Mouse (Mus musculus) heart, postnatal 0 days (tissue): Measurements from ENCODE around the gene Cnfn. TPM values are rescaled to one million over a fixed set of nuclear protein-coding genes. Genes with fewer than 3 reads are reported as not detected.
A peak's percentile ranks its signal among the peaks of the same experiment; 100 is the strongest.

Source experiments
- ATAC-seq: fragments of 200-750 bp; cut with Nextera tagmentation; 2 replicates; pipeline ENCODE4 v1.8.0; 2017; ENCODE audit warnings: low read depth, moderate number of reproducible peaks, moderate library complexity; ENCODE audit not compliant: insufficient read depth
- DNase-seq: peaks from one replicate; pipeline ENCODE4 v3.0.0-alpha.2; 2016; ENCODE audit warnings: low spot score
- H3K27ac ChIP-seq: fragments of 300-500 bp; sonication (generic); 2 replicates; pipeline ENCODE4 v1.5.1; 2014; ENCODE audit warnings: low read depth, mild to moderate bottlenecking
- H3K27me3 ChIP-seq: fragments of 300-500 bp; sonication (generic); 2 replicates; pipeline ENCODE4 v1.6.1; 2014; ENCODE audit warnings: low read length, mixed read lengths; ENCODE audit not compliant: control insufficient read depth, insufficient read depth
- H3K36me3 ChIP-seq: fragments of 300-500 bp; sonication (generic); replicated peaks from 2 replicates; pipeline ENCODE4 v1.6.1; 2014; ENCODE audit warnings: low read length, mixed read lengths; ENCODE audit not compliant: control insufficient read depth, insufficient read depth
- H3K4me1 ChIP-seq: fragments of 300-500 bp; sonication (generic); 2 replicates; pipeline ENCODE4 v1.6.1; 2014; ENCODE audit warnings: antibody characterized with exemption; ENCODE audit not compliant: control insufficient read depth, insufficient read depth
- H3K4me2 ChIP-seq: fragments of 300-500 bp; sonication (generic); 2 replicates; pipeline ENCODE4 v1.6.1; 2014; ENCODE audit warnings: low read depth, mild to moderate bottlenecking, low read length, moderate library complexity
- H3K4me3 ChIP-seq: fragments of 300-500 bp; sonication (generic); 2 replicates; pipeline ENCODE4 v1.5.1; 2014; ENCODE audit warnings: low read depth, low read length
- H3K9ac ChIP-seq: fragments of 300-500 bp; sonication (generic); replicated peaks from 2 replicates; pipeline ENCODE4 v1.6.1; 2014; ENCODE audit warnings: low read depth, low read length, mixed read lengths
- H3K9me3 ChIP-seq: fragments of 300-500 bp; sonication (generic); replicated peaks from 2 replicates; pipeline ENCODE4 v1.6.1; 2016; ENCODE audit warnings: low read length; ENCODE audit not compliant: control insufficient read depth
- CTCF ChIP-seq: IDR thresholded peaks from 2 replicates; pipeline ENCODE4 v1.5.1; 2016; ENCODE audit warnings: antibody characterized with exemption, control low read depth, low read depth
- EP300 ChIP-seq: IDR thresholded peaks from 2 replicates; pipeline ENCODE4 v1.6.1; 2016; ENCODE audit warnings: antibody characterized with exemption, low read depth
- WGBS: fragments of 180-500 bp; shearing (Covaris S2); extraction: QIAGEN DNeasy Blood & Tissue Kit; methylation state at CpG from one replicate; pipeline ENCODE4 v1.1.7; 2014; 5-methylcytosine and 5-hydroxymethylcytosine counted together
- polyA plus RNA-seq: library from polyadenylated mRNA; unstranded; fragments of >200 nt; fragmentation: Nextera tagmentation; extraction: Ambion mirVana; gene quantifications from 2 replicates; pipeline ENCODE4 v1.2.1, GENCODE M21; 2015
- total RNA-seq: library from RNA; depleted of rRNA; stranded (reverse); fragments of >200 nt; gene quantifications from 2 replicates; pipeline ENCODE4 v1.2.3, GENCODE M21; 2014; ENCODE audit warnings: low replicate concordance

Cnfn gene
- total and polyA plus RNA-seq, 2 experiments from 2014 or later, result not detected

DNA sequence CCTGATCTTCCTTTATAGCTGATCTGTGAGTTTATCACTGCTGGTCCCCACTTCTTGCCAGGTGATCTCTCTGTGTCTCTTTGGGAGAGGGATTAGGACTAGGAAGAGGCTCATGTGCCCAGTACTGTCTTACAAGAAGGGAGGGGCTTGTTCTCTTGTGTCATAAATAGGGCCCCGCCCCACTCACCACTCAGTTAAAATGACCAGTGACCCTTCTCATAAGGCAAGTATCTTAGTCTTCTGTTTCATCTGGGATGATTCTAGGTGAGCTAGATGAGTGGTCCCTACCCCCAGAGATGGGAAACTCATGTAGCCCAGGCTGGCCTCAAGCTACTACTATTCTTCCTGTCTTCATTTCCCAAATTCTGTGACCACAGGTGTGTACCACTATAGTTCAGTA lies 29.1 kb upstream of the Cnfn start, which contains the start of gene Lipe:
TSS of gene Lipe (minus strand) at position 101 of the 400 bp plus-strand sequence.
- Histone ChIP-seq H3K36me3 (no peaks in the 10 kb centered on the region), H3K4me2 (no peak within 1 kb of the TSS), H3K9ac (no peak within 1 kb of the TSS), H3K27ac (no peak within 1 kb of the TSS), H3K4me3 (no peak within 1 kb of the TSS), H3K4me1 (peaks cover 8% of the 10 kb centered on the region), H3K27me3 (no peaks in the 10 kb centered on the region), H3K9me3 (no peaks in the 10 kb centered on the region)
- no peak for ATAC-seq
- DNase-seq, result no peak
- TF ChIP-seq EP300, result no peak
- TF ChIP-seq CTCF, result no peak
- 96% methylated on average over 1 of the region's 1 CpGs for WGBS

DNA sequence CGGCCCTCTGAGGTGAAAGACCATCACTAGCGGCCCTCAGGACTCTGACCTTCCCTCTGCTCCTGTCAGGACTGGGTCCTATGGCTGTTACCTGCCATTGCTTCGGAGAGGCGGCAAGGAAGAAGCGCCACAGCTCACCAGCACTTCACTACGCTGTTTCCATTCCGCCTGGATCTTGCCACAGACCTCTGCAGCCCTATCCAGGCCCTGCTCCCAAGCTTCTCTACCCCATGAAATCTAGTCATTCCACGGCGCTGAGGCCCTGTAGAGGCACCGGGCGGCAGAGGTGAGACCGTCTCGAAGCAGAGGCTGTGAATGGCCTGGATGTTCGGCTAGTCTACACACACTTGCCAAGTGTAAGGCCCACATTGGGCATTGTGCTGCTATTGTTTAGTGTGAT lies 27.1 kb upstream of the Cnfn start:
- Histone ChIP-seq H3K27me3 (no peaks in the 10 kb centered on the region), H3K4me2 (peak overlapping the region; percentile 89; the same call in 1 of the 2 replicates), H3K4me3 (0 out of 2 replicates have a peak overlapping the region, but pooled peaks have one; percentile 81), H3K27ac (peak overlapping the region; percentile 69; the same call in 1 of the 2 replicates), H3K4me1 (peaks cover 16% of the 10 kb centered on the region), H3K36me3 (no peaks in the 10 kb centered on the region), H3K9me3 (no peaks in the 10 kb centered on the region), H3K9ac (no peak overlapping the region)
- no peak for ATAC-seq
- no peak for DNase-seq
- TF ChIP-seq EP300 (no peak), CTCF (no peak)
- WGBS, result 86% methylated on average over 14 of the region's 14 CpGs

DNA sequence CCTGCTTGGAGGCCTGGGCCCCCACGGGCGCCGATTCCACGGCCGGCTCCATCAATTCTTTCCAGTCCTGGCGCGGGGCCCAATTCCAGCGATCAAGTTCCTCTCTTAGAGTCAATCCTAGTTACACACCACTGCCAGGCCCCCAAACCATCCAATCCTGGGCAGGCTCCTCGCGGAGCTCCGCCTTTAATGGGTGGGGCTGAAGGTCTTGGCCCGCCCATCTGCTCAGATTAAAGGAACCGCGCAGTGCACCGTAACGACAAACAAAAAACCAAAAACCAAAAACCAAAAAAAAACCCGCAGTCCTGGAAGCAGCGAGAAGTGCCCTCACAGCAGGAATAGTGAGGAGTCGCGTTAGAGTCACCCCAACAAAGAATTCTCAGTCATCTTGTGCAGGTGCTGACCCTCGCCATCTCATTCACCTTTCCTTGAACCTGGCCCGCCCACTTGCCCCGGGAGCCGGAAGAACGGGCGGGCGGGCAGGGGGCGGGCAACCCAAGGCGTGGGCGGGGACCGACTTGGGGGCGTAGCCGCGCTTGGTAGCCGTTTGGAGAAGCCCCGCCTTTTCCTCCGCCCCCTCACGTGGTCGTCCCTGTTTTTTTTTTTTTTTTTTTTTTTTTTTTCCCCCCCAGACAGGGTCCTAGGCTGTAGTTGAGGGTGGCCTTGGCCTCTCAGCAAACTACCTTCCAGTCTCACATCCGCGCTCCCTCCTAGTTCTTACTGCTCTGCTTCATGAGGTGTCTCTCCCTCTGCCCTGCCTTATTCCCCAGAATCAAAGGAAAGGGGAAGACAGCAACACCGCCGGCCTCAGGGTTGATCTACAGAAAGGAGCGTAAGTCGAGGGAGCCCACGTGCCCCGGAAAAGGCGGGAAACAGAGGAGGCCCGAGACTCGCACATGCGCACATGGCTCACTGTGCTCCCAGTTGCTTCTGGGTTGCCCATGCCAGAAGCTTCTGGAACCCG lies 26.3 kb upstream of the Cnfn start:
- Histone ChIP-seq H3K4me3 (peak overlapping the region; percentile 81), H3K9ac (peak overlapping the region; percentile 76), H3K4me1 (peaks cover 21% of the 10 kb centered on the region), H3K27ac (peak overlapping the region; percentile 72), H3K27me3 (no peaks in the 10 kb centered on the region), H3K36me3 (no peaks in the 10 kb centered on the region), H3K9me3 (no peaks in the 10 kb centered on the region), H3K4me2 (peak overlapping the region; percentile 89)
- TF ChIP-seq EP300 (no peak), CTCF (0 out of 2 replicates have a peak, but pooled peaks have one; percentile 1)
- peak; percentile 95 for DNase-seq
- 7% methylated on average over 48 of the region's 52 CpGs for WGBS
- peak; percentile 98 for ATAC-seq

DNA sequence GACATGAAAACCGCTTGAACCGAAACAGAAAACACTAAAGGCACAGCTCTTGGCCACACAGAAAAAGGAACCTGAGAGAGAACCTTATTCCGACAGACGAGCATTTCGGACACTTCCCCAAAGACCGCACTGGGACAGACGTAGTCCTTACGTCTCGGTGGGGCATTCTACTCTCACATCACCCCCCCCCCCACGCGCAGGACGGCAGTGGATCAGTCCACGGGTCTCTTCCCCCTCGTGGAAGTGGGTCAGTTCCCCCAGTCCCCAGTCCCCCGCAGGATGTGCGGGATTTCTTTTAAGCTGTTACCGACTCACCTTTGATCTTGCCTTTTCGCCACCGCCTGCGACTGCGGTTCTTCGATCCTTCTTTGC lies 25.6 kb upstream of the Cnfn start:
- ATAC-seq, result peak; percentile 19; the same call in 1 of the 2 replicates
- TF ChIP-seq EP300, result no peak

DNA sequence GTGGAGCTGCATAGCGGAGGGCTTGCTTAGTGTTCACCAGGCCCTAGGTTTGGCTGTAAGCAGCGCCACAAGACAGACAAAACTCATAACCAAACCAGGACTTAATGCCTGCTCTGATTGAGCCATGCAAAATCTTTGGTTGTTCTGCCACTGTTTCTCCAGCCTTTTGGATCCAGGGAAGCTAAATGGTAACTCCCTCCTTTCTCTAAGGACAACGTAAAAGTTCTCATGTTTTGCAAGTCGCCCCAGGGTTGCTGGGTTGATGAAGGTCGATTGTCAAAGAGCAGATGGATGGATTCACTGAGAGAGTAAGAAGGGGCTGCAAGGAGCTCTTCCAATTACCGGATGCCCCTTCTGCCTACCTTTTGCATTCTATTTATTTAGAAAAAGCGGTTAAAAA lies 25.2 kb upstream of the Cnfn start:
- H3K9me3 ChIP-seq, result no peaks in the 10 kb centered on the region
- TF ChIP-seq EP300, result no peak
- no peak for TF ChIP-seq CTCF
- peak overlapping the region; percentile 81 for H3K4me3 ChIP-seq
- peak overlapping the region; percentile 72 for H3K27ac ChIP-seq
- ATAC-seq (no peak), DNase-seq (no peak)
- no peaks in the 10 kb centered on the region for H3K36me3 ChIP-seq
- peaks cover 32% of the 10 kb centered on the region for H3K4me1 ChIP-seq
- H3K4me2 ChIP-seq, result peak overlapping the region; percentile 89
- H3K27me3 ChIP-seq, result no peaks in the 10 kb centered on the region
- 13% methylated on average over 7 of the region's 7 CpGs for WGBS
- peak overlapping the region; percentile 76 for H3K9ac ChIP-seq

More for the DNA sequence above, 25.6 kb upstream of the Cnfn start:
- H3K27ac ChIP-seq, result peak overlapping the region; percentile 72
- no peaks in the 10 kb centered on the region for H3K27me3 ChIP-seq
- H3K36me3 ChIP-seq, result no peaks in the 10 kb centered on the region
- DNase-seq, result no peak
- H3K4me1 ChIP-seq, result peaks cover 28% of the 10 kb centered on the region
- H3K9me3 ChIP-seq, result no peaks in the 10 kb centered on the region
- H3K9ac ChIP-seq, result peak overlapping the region; percentile 76
- WGBS, result 0% methylated on average over 22 of the region's 22 CpGs
- H3K4me3 ChIP-seq, result peak overlapping the region; percentile 81
- peak overlapping the region; percentile 89 for H3K4me2 ChIP-seq
